Mouse (Mus musculus): ENCODE measurements around the gene Veph1.

Gene Veph1

DNA sequence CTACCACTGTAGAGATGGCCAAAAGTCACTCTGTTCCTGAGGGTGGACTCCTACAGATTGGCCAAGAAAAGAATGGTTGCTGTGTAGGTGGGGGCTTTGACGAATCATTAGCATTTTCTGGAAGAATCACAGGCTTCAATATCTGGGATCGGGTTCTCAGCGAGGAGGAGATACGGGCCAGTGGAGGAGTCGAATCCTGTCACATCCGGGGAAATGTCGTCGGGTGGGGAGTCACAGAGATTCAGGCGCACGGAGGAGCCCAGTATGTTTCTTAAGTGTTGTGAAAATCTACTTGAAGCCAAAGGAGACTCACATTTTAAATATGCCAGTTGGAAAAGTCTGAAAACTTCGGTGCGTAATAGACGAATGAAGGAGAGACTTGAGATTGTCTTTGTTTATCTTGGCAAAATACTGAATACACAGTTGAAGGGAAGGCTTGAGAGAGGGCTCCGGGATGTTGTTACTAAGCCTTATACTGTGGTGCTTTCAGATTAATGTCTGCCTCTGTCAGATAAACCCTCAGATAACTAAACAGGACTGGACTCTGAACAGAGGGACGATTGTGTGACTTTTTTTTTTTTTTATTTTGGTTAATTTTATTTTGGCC is 71.6 kb downstream of the Veph1 start:
- DNase-seq (ENCODE audit: low read depth, low spot score) = no peak

DNA sequence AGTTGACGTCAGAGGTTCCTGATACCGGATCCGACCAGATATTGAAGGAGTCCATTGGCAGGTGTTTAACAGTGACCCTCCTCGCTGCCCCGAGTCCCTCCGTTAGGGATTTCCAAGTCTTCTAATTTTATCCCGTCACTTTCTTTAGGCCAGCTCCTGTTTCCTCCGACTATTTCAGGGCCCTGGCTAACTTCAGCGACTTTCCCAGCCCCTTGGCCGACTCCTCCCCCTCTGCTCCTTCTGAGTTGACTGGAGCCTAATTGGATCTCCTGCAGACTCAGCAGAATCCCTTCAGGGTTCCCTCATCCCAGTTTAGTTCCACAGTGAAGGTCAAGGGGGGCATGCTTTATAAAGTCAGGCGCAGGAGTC is 75.4 kb downstream of the Veph1 start:
- DNase-seq (ENCODE audit: low read depth, low spot score) = peak; percentile 69

GRCm38 (mm10) chr3:66220554-66221242 is 75.9 kb downstream of the Veph1 start:
- peak; percentile 60 for DNase-seq (ENCODE audit: low read depth, low spot score)

DNA sequence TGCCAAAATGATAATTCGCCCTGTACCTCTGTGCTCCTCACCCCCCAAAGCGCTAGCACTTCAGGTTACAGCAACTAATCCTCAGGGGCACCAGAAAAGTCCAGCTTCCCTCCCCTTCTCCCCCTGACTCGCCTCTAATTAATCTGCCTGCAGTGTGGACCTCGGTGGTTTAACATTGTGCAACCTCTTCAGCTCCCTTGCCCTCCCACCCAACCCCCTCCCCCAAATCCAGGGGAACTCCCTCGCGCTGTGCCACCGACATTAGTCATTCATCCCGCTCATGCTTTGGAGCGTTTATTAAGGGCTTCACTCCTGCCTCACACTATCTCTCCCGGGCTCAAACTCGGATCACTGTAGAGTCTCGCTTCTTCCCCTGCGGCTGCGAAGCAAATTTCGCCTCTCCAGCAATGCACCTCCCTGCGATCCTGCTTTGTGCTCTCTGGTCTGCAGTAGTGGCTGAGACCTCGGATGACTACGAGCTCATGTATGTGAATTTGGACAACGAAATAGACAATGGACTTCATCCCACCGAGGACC is 76.9 kb downstream of the Veph1 start, which contains the start of gene Ptx3:
Gene Ptx3 (plus strand): TSS at position 256 of the 537 bp plus-strand sequence.
- peak; percentile 56 for DNase-seq (ENCODE audit: low read depth, low spot score)

DNA sequence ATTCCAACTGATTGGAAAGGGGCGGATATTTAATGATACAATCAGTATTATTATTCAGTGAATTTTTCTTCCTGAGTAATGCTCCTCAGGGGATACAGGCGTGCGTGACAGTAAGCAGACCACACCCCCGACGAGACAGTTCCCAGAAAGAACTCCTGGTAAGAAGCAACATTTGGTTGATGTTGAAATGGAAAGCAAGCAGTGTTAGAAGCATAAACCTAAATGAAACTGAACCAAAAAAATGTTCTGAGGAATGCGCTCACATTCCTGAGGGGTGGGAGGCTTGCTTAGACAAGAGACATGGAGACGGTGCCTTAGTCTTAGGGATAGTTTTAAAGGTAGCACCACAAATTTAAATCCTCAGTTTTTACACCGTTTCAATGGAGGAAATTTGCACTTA is 80.9 kb downstream of the Veph1 start:
- DNase-seq (ENCODE audit: low read depth, low spot score) = peak; percentile 34

DNA sequence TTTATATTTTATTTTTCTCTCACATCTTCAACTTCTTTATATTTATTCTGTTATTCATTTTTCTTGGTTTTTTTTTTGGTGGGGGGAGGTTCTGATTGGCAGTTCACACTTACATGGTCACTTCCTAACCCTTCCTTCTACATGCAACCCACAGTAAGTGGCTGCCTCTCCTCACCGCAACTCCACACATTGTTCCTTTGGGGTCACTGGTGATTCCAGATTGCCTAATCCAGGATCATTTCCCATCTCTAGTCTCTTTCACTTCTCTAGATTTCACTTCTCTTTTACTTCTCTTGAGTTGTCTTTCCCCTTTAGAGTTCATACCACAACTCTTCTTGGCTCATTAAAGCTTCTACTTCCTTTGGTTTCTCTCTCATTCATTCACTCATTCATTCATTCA is 83.1 kb downstream of the Veph1 start:
- no peak for DNase-seq (ENCODE audit: low read depth, low spot score)

DNA sequence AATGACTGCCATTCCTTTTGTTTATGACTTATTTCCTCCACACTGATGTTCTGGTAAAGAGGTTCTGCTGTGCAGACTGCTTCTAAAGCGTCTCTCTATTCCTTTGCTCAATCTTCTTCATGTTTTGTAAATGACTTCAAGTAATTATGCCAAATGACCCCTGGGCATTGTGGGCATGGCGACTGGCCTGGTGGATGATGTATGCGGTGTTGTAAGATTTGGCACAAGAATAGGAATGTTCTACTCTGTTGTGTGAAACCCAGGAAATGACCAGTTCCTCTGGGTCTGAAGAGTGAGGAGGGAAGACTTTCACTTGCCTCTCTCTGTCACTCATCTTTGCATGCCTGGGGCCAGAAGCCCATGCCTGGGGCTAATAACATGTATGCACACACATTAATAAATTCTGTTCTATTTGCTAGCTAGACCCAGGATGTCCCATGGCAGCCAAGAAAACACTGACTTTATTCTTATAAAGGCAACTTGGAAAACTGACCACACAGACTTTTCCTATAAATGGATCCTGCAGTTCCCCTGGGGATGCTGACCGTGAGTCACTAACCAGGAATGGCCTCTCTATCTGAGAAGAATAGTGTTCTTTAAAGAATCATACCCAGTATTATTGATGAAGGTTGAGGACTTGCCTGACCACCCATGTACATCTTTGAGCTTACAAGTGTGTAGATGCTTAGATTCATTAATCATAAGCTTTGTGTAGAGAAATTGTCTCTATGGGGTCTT is 87.6 kb downstream of the Veph1 start:
- DNase-seq (ENCODE audit: low read depth, low spot score) = no peak

GRCm38 (mm10) chr3:66193910-66194562 is 102.6 kb downstream of the Veph1 start:
- no peak for DNase-seq (ENCODE audit: low read depth, low spot score)

GRCm38 (mm10) chr3:66179647-66180046 is 117.0 kb downstream of the Veph1 start:
- DNase-seq (ENCODE audit: low read depth, low spot score) = no peak

GRCm38 (mm10) chr3:66172907-66173306 is 123.7 kb downstream of the Veph1 start:
- DNase-seq (ENCODE audit: low read depth, low spot score) = no peak

DNA sequence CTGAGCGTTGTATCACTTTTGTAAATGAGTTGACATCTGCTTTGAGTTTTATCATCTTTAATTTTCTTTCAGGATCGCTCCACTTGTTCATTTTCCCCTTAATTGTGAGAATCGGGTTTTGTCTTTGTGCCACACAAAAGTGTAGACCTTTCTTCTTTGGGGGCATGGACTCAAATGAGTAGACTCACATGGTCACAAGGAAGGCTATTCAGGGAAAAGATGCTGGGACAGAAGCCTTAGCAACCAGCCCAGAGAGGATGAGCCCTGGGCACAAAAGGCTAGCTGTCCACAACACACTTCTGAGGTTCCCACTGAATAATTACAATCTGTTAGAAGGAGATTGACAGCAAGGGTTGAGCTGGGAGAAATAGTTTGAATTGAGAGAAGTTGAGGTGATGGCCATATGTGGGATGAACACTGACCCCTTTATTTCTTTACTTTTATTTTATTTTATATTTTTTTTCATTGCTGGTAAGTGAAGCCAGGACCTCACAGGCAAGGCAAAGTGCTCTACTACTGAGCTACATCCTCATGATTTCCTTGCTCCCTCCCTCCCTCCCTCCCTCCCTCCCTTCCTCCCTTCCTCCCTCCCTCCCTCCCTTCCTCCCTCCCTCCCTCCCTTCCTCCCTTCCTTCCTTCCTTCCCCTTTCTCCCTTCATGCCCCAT is 126.6 kb downstream of the Veph1 start:
- DNase-seq (ENCODE audit: low read depth, low spot score) = peak; percentile 21

GRCm38 (mm10) chr3:66166606-66167290 is 129.9 kb downstream of the Veph1 start:
- peak; percentile 57 for DNase-seq (ENCODE audit: low read depth, low spot score)

DNA sequence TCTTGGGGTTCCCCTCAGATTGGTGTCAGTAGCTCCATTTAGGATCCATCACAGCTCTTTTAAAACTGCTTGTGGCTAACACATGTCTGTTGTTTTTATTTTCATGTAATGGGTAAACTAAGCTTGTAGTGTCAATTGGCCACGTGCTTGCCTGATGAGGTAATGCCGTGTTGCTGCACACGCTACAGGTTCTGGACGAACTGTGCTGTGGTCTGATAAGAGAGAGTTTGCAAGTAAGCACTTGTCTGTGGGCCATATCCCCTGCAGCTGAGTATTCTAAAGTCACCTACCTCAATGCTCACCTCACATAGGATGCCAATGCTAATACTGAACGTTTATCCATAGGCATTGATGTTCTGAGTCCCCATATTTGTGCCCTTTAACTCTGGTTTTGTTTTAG is 131.6 kb downstream of the Veph1 start:
- DNase-seq (ENCODE audit: low read depth, low spot score) = no peak

- DNase-seq (ENCODE audit: low read depth, low spot score) = no peak
Measured at GRCm38 (mm10) chr3:66164585-66164984, 132.1 kb downstream of the Veph1 start.

- DNase-seq (ENCODE audit: low read depth, low spot score) = no peak
Measured at GRCm38 (mm10) chr3:66162612-66163011, 134.0 kb downstream of the Veph1 start.

DNA sequence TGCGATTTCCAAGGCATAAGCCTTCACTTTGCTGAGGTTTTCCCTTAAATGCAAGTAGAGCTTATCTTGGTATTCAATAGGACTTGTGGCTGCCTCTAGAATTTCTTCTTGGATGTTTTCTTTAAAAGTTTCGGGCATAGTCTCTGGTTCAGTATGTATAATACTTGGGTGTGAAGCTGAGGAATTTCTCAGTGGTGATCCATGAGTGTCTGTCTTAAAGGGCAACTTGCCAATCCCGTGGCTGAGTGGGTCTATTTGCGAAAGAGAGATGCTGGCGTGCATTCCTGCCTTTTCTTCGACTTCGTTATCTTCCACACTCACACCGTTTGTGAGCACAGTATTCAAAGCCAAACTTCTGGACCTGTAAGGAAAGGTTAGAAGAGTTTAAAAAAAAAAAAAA is 138.7 kb downstream of the Veph1 start:
- no peak for DNase-seq (ENCODE audit: low read depth, low spot score)

GRCm38 (mm10) chr3:66137601-66138000 is 159.0 kb downstream of the Veph1 start:
- DNase-seq (ENCODE audit: low read depth, low spot score) = no peak

DNA sequence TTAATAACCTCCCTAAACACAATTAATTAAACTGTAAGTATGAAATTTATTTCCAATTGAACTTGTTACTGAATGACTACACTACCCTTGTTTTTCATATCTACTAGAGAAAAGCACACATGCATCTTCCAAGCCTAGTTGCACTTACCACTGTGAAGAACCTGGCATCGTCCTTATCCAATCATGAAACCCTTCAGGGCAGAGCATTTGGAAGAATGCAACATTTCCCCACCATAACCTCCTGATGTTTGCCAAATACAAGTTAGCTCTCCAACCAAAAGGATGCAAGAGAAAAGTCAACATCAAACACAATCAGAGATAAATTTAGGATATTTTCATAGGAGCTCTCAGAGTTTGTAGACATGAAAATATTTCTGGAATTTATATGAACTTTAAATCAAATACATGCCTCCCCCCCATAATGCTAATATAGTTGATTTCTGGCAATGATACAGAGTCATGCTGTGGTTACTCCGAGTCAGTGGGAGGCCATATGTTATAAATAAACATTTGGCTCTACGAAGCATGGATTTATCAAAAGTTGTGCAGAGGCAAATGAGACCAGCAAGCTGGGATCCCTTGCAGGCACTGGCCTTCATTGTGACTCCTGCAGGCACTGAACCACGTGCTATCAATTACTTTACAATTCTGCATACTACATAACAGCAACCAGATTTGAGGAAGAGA is 165.2 kb downstream of the Veph1 start:
- no peak for DNase-seq (ENCODE audit: low read depth, low spot score)

- no peak for DNase-seq (ENCODE audit: low read depth, low spot score)
Measured at GRCm38 (mm10) chr3:66129689-66130088, 166.9 kb downstream of the Veph1 start.

DNA sequence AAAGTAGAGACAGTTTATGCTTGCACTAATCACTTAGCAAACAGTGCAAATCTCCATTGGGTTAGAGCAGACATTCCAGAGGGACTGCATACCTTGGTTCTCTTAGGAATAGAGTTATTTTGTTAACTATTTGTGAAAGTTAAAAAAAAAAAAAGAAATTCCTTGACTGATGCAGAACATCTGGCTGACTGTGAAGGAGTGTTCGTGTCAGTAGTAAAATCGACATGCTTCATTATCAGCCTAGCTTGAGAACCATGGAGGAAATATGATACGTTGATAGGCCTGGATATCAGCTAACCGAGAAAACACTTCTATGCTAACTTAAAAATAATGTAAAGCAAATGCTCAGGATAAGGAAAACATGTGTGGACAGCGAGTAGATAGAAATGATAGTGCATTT is 191.1 kb downstream of the Veph1 start:
- DNase-seq (ENCODE audit: low read depth, low spot score) = peak; percentile 71

Data from mesoderm, embryonic 11.5 days (tissue).